Mouse (Mus musculus) heart, embryonic 10.5 days (tissue): ENCODE data around the gene Gdf10. TPM values are rescaled to one million over a fixed set of nuclear protein-coding genes. Genes with fewer than 3 reads are reported as not detected.

ENCODE experiments used
- polyA plus RNA-seq: library from polyadenylated mRNA; unstranded; fragments of >200 nt; fragmentation: Nextera tagmentation; extraction: Ambion mirVana; gene quantifications from 2 replicates; pipeline ENCODE4 v1.2.1, GENCODE M21; 2016

Gdf10 gene
- polyA plus RNA-seq, 1 experiment from 2014 or later = 2.8 TPM

Other genes with a start within 250 kb of the Gdf10 start
- 0.69 and 4.3 TPM in 2 replicates for gene Gdf2, start 17.5 kb downstream of the Gdf10 start, polyA plus RNA-seq
- gene Rbp3, start 30.4 kb downstream of the Gdf10 start, polyA plus RNA-seq = 0.05 and 0.36 TPM in 2 replicates
- 0.03 and 0.12 TPM in 2 replicates for gene Zfp488, start 55.2 kb downstream of the Gdf10 start, polyA plus RNA-seq
- not detected in 2 replicates for gene Gm30083, start 91.6 kb downstream of the Gdf10 start, polyA plus RNA-seq
- not detected in 2 replicates for gene Gm5460, start 93.2 kb downstream of the Gdf10 start, polyA plus RNA-seq
- gene Antxrl, start 129.1 kb downstream of the Gdf10 start, polyA plus RNA-seq = not detected in 2 replicates
- 0.49 and 0.53 TPM in 2 replicates for gene Anxa8, start 162.4 kb downstream of the Gdf10 start, polyA plus RNA-seq
- not detected in 2 replicates for gene A630023A22Rik, start 179.2 kb downstream of the Gdf10 start, polyA plus RNA-seq
- gene Npy4r, start 228.9 kb downstream of the Gdf10 start, polyA plus RNA-seq = 0.04 and 0.05 TPM in 2 replicates